Mouse (Mus musculus) heart, adult 2 months (tissue): ENCODE measurements around the gene Sdhd. TPM values are rescaled to one million over a fixed set of nuclear protein-coding genes. Genes with fewer than 3 reads are reported as not detected.

Experiments used
- DNase-seq, 2 experiments: peaks; one replicate each; pipeline ENCODE4 v3.0.0; 2021
- H3K27ac ChIP-seq: fragments of 200-600 bp; 2 replicates; pipeline ENCODE4 v1.8.1; 2022
- H3K27me3 ChIP-seq: fragments of 200-500 bp; 2 replicates; pipeline ENCODE4 v1.6.1; 2012; ENCODE audit warnings: mild to moderate bottlenecking, low read length, inconsistent platforms, mixed read lengths; ENCODE audit not compliant: control insufficient read depth, insufficient read depth
- H3K36me3 ChIP-seq: fragments of 200-500 bp; 2 replicates; pipeline ENCODE4 v1.6.1; 2012; ENCODE audit warnings: low read length, inconsistent platforms; ENCODE audit not compliant: control insufficient read depth, insufficient read depth
- H3K4me1 ChIP-seq: fragments of 200-500 bp; 2 replicates; pipeline ENCODE4 v1.6.1; 2011; ENCODE audit warnings: low read length; ENCODE audit not compliant: control insufficient read depth, insufficient read depth
- H3K4me3 ChIP-seq: fragments of 200-600 bp; 2 replicates; pipeline ENCODE4 v1.8.1; 2022
- H3K79me2 ChIP-seq: fragments of 200-500 bp; replicated peaks from 2 replicates; pipeline ENCODE4 v1.6.1; 2012; ENCODE audit warnings: mild to moderate bottlenecking, inconsistent platforms, low read length, moderate library complexity, mixed read lengths; ENCODE audit not compliant: control insufficient read depth, insufficient read depth
- H3K9ac ChIP-seq: fragments of 200-500 bp; 2 replicates; pipeline ENCODE4 v1.6.1; 2012; ENCODE audit warnings: low read depth, mild to moderate bottlenecking, control low read depth, inconsistent platforms, low read length, mixed read lengths
- CTCF ChIP-seq: fragments of 200-600 bp; IDR thresholded peaks from 2 replicates; pipeline ENCODE4 v1.8.1; 2022; ENCODE audit warnings: antibody characterized with exemption, mild to moderate bottlenecking, moderate library complexity
- EP300 ChIP-seq: fragments of 200-500 bp; IDR thresholded peaks from 2 replicates; pipeline ENCODE4 v1.6.1; 2011; ENCODE audit warnings: low read depth, low read length, control low read depth; ENCODE audit not compliant: insufficient read depth
- POLR2A ChIP-seq: fragments of 200-500 bp; IDR thresholded peaks from 2 replicates; pipeline ENCODE4 v1.6.1; 2011; ENCODE audit warnings: mild to moderate bottlenecking, low read depth, low read length, control low read depth; ENCODE audit not compliant: insufficient read depth
- WGBS: fragments of 180-500 bp; shearing (Covaris S2); methylation state at CpG from one replicate; pipeline ENCODE4 v1.1.7; 2018; 5-methylcytosine and 5-hydroxymethylcytosine counted together
- intact Hi-C: fragments of 180-260 bp; cut with DNase I; formaldehyde crosslinking; loops from one replicate; pipeline ENCODE4 v1.15.1; 2025
- long read RNA-seq: library from polyadenylated mRNA; stranded (forward); transcript quantifications from one replicate; pipeline ENCODE4 v2.0.0, GENCODE M21; 2021
- polyA plus RNA-seq: library from polyadenylated mRNA; depleted of rRNA; stranded (reverse); fragments of >200 nt; gene quantifications from 2 replicates; pipeline ENCODE4 v1.2.3, GENCODE M21; 2012; rRNA removed
- total RNA-seq, 2 experiments: library from RNA; stranded (reverse); gene quantifications; 2 replicates each; pipeline ENCODE4 v1.2.3; 2021

The Sdhd gene
- total RNA-seq (100 to 1,000 TPM; 593 to 673 TPM), polyA plus RNA-seq (722 and 984 TPM in 2 replicates)
- long read RNA-seq, transcript Sdhd-201 (4 exons, 1,231 nt) = major isoform, 491 of 608 reads
- long read RNA-seq, partial matches to known transcripts = 108 of 608 reads
- long read RNA-seq, other reads (novel, unspliced or antisense) = 9 of 608 reads

GRCm38 (mm10) chr9:50603189-50603997 lies at the start of gene Sdhd, which contains the start of gene Timm8b:
Gene Sdhd, minus strand, starts transcription at chr9:50603812.
Gene Timm8b, plus strand, starts transcription at chr9:50603910.
- H3K79me2 ChIP-seq = peaks cover 2% of the 10 kb centered on the region; the same call in 1 of the 2 replicates
- 1% methylated on average over 48 of the region's 48 CpGs for WGBS
- peak; percentile 92 to 95 for DNase-seq
- TF ChIP-seq CTCF (no peak), EP300 (peak; percentile 77), POLR2A (peak; percentile 95)
- peaks cover 8% of the 10 kb centered on the region for H3K36me3 ChIP-seq
- intact Hi-C loops = loop anchor here (5.0 kb wide), 1 partner anchor 164 kb away; the partner anchor contains the start of gene Fdxacb1
- H3K9ac ChIP-seq = peak within 1 kb of the TSS; percentile 85
- H3K27me3 ChIP-seq = no peaks in the 10 kb centered on the region
- H3K27ac ChIP-seq = peak within 1 kb of the TSS; percentile 93
- peak within 1 kb of the TSS; percentile 92 for H3K4me3 ChIP-seq
- H3K4me1 ChIP-seq = peaks cover 10% of the 10 kb centered on the region

- intact Hi-C loops = no loop called here
- Histone ChIP-seq H3K36me3 (peaks cover 3% of the 10 kb centered on the region), H3K27me3 (no peaks in the 10 kb centered on the region), H3K27ac (no peak overlapping the region), H3K9ac (no peak overlapping the region), H3K79me2 (no peaks in the 10 kb centered on the region), H3K4me1 (no peaks in the 10 kb centered on the region), H3K4me3 (no peak overlapping the region)
- WGBS = 93% methylated on average over 10 of the region's 10 CpGs
- DNase-seq = no peak
- TF ChIP-seq POLR2A (no peak), CTCF (no peak), EP300 (no peak)
These were observed 46.9 kb upstream of the Sdhd start for GRCm38 (mm10) chr9:50650503-50650902.

GRCm38 (mm10) chr9:50646826-50647370 lies 43.3 kb upstream of the Sdhd start:
- WGBS = 69% methylated on average over 10 of the region's 10 CpGs

GRCm38 (mm10) chr9:50634270-50634669 lies 30.7 kb upstream of the Sdhd start:
- H3K79me2 ChIP-seq = no peaks in the 10 kb centered on the region
- intact Hi-C loops = no loop called here
- H3K9ac ChIP-seq = no peak overlapping the region
- DNase-seq = no peak
- 93% methylated on average over 11 of the region's 11 CpGs for WGBS
- TF ChIP-seq EP300 (no peak), POLR2A (no peak), CTCF (no peak)
- H3K27me3 ChIP-seq = no peaks in the 10 kb centered on the region
- H3K4me3 ChIP-seq = no peak overlapping the region
- no peaks in the 10 kb centered on the region; the same call in 1 of the 2 replicates for H3K36me3 ChIP-seq
- H3K4me1 ChIP-seq = no peaks in the 10 kb centered on the region
- H3K27ac ChIP-seq = no peak overlapping the region

More at GRCm38 (mm10) chr9:50646826-50647370, 43.3 kb upstream of the Sdhd start:
- Histone ChIP-seq H3K4me1 (no peaks in the 10 kb centered on the region), H3K27ac (no peak overlapping the region), H3K79me2 (no peaks in the 10 kb centered on the region), H3K9ac (no peak overlapping the region), H3K36me3 (peaks cover 3% of the 10 kb centered on the region), H3K27me3 (no peaks in the 10 kb centered on the region), H3K4me3 (no peak overlapping the region)
- intact Hi-C loops = no loop called here
- TF ChIP-seq EP300 (no peak), CTCF (no peak), POLR2A (no peak)
- DNase-seq = no peak

- DNase-seq = no peak
- TF ChIP-seq EP300 = no peak
- TF ChIP-seq CTCF = peak; percentile 50
- WGBS = 65% methylated on average over 2 of the region's 2 CpGs
- H3K27me3 ChIP-seq = no peaks in the 10 kb centered on the region
- H3K4me1 ChIP-seq = no peaks in the 10 kb centered on the region
- no peak overlapping the region for H3K9ac ChIP-seq
- H3K36me3 ChIP-seq = no peaks in the 10 kb centered on the region; the same call in 1 of the 2 replicates
- no peak overlapping the region for H3K4me3 ChIP-seq
- no peaks in the 10 kb centered on the region for H3K79me2 ChIP-seq
- H3K27ac ChIP-seq = no peak overlapping the region
- intact Hi-C loops = no loop called here
These were observed 29.4 kb upstream of the Sdhd start for GRCm38 (mm10) chr9:50633059-50633458.
